Mouse (Mus musculus) skeletal muscle tissue, postnatal 0 days (tissue): ENCODE measurements around the gene Gabpb2. TPM values are rescaled to one million over a fixed set of nuclear protein-coding genes. Genes with fewer than 3 reads are reported as not detected.

Experiments
- microRNA-seq, 2 experiments: library from miRNA; unstranded; fragments of <30 nt; microRNA quantifications; one replicate each; pipeline ENCODE4; 2016
- polyA plus RNA-seq: library from polyadenylated mRNA; unstranded; fragments of >200 nt; fragmentation: Nextera tagmentation; extraction: Ambion mirVana; gene quantifications from 2 replicates; pipeline ENCODE4 v1.2.1, GENCODE M21; 2015

Gene Gabpb2
- polyA plus RNA-seq = 3.7 and 4.0 TPM in 2 replicates

DNA sequence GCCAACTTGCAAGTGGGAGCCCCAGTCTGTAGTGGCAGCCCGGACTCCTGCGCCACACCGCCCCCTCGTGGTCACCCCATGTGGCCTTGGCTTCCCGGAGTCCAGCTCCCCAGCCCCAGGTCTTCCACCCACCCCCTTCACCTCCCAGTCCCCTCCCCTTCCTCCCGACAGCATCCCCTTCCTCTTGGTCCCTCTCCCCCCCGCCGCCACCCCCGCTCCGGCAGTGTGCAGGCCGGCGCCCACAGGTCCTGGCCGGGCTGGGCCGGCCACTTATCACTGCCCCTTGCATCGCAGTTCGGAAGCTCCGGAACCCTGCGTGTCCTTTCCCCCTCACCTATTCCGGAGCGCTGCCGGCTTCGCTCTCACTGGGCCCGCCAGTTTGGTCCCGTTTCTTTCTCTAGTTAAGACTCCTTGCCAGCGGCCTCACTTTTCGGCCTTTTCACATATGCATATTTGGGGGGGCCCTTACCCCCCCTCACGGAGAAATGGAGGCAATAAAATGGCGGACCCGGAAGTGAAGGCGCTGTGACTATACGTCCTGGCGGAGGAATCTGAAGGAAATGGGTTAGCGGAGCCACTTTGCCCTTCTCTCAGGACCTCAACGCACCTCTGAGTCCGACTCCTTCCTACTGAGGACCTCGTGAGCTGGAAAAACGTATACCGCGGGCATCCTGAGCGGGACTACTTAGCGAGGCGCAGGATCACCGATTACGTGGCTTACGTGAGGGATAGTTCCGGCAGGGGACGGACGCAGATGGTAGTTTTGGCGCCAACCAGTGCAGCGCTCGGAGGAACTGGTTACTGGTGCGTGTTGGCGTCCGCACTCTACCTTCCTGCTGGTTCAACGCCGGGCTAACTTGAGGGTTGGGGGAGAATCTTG is at the start of gene Gabpb2:
Gene Gabpb2 (minus strand): TSS at position 662 of the 880 bp plus-strand sequence.

DNA sequence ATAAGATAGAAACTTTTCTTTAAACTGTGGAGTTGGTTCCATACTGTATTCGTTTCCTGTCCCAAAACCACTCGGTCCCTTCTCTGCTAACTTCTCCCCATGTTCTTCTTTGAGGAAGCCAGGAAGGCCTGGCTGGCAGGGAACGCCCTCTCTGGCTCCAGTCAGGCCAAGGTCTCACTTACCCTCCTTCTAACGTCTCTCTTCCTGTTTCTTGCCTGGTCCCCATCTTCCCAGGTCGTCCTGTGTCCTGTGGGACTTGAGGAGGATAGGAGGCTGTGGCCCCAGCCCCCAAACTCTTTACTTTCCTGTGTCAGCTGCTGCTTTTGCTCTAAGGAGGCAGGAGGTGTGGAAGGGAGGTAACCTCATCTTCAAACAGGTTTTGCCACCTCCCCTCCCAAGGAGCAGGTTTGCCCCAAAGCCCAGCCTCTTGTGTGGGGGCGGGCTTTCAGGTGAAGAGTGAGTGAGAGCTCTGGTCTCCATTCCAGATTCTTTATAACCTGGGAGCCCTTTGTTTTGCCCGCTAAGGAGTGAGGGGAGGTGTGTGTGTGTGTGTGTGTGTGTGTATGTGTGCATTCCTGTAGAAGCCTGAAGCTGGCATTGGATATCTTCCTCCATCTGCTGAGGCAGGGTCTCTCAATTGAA is 33.2 kb upstream of the Gabpb2 start, which contains the start of gene Bnipl:
Gene Bnipl (minus strand): TSS at position 411 of the 642 bp plus-strand sequence.

GRCm38 (mm10) chr3:95241498-95241897 is 23.8 kb upstream of the Gabpb2 start, which contains the start of gene Gm128:
Gm128 (minus strand) TSS chr3:95241598.

DNA sequence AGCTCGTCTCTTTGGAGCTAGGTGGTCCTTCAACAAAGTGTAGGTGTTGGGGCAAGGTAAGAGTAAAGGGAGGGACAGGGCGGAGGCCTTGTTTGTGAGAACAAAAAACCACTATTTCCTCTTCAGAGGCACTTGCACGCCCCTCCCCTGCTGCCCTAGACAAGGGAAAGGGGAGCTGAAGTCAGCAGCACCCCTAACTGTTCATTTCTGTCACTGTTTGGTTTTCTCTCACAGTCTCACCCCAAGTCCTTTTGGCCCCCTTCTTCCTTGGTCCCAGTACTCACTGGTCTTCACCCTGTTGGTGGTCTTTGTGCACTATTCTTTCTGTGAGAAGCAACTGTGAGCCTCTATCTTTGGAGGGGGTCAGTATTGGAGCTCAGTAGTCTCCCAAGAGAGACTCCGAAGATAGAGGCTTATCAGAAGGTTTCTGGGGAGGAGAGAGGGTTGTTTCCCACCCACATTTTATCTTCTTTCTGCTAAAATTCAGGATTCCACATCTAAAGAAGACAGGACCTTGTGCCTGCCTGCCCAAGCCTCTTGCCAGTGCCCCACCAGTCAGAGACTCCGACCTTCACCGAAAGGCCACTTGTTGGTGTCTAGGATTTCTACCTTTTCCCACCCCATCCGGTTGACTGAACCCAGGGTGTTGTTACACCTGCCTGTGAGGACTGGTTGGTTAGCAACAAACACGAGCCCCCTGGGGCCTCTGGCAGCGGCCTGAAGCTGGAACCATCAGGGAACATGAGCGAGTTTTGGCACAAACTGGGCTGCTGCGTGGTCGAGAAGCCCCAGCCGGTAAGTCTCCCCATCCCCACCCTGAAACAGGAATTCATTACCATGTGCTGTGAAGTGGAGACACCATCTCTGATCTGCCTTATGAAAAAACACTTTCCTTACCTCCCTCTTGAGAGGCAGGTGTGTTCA is 13.8 kb upstream of the Gabpb2 start, which contains the start of gene Mllt11:
Gene Mllt11 (minus strand): TSS at position 874 of the 924 bp plus-strand sequence.

GRCm38 (mm10) chr3:95228148-95228893 is 10.6 kb upstream of the Gabpb2 start, which contains the start of gene Cdc42se1:
Cdc42se1 (plus strand) TSS chr3:95228732.

GRCm38 (mm10) chr3:95159987-95160963 is 57.4 kb downstream of the Gabpb2 start, which contains the start of gene Sema6c:
Sema6c (plus strand) TSS chr3:95160457.

GRCm38 (mm10) chr3:95141952-95142616 is 75.6 kb downstream of the Gabpb2 start, which contains the start of gene Tnfaip8l2:
Tnfaip8l2 (minus strand) TSS chr3:95142360.

DNA sequence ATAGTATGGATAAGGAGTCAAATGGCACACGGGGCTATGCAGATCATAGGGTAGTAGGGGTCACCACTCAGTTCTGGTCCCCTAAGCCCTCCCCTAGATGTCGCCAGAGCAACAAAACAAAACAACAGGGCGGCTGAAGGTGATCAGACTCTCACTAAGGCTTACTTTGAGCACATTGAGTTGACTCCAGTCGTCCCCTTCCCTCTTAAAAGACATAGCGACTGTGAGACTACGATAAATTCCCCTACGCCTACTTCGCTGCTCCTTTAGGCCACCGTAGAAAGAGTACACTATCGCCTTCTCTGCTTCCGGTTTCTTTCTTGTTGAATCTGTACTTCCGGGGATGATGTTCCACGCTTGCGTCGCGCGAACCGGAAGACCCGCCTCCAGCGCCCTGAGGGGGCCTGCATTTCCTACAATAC is 84.0 kb downstream of the Gabpb2 start, which contains the start of the genes Scnm1 and Lysmd1:
Gene Scnm1 (minus strand): TSS at position 332 of the 422 bp plus-strand sequence.
Gene Lysmd1 (plus strand): TSS at position 409 of the 422 bp plus-strand sequence.

Small RNAs within 50 kb of the gene (microRNA-seq; reads per million reads assigned to microRNA genes)
- 0 reads per million in 2 experiments for gene Mir8099-1

Other genes starting within 250 kb of the Gabpb2 start
- 15.8 TPM in 2 replicates for gene Pi4kb, start 243.2 kb downstream of the Gabpb2 start, polyA plus RNA-seq
- gene Zfp687, start 202.5 kb downstream of the Gabpb2 start, polyA plus RNA-seq = 8.7 and 8.9 TPM in 2 replicates
- 239 and 251 TPM in 2 replicates for gene Psmd4, start 175.3 kb downstream of the Gabpb2 start, polyA plus RNA-seq
- gene Pip5k1a, start 111.0 kb downstream of the Gabpb2 start, polyA plus RNA-seq = 11.1 and 11.3 TPM in 2 replicates
- gene Vps72, start 106.9 kb downstream of the Gabpb2 start, polyA plus RNA-seq = 70.5 and 72.7 TPM in 2 replicates
- gene Tmod4, start 93.4 kb downstream of the Gabpb2 start, polyA plus RNA-seq = 226 and 267 TPM in 2 replicates
- 61.6 and 62.7 TPM in 2 replicates for gene Scnm1, start 83.9 kb downstream of the Gabpb2 start, polyA plus RNA-seq
- gene Lysmd1, start 83.8 kb downstream of the Gabpb2 start, polyA plus RNA-seq = 11.3 and 11.4 TPM in 2 replicates
- 6.2 and 9.2 TPM in 2 replicates for gene Tnfaip8l2, start 75.6 kb downstream of the Gabpb2 start, polyA plus RNA-seq
- 13.3 and 17.6 TPM in 2 replicates for gene Sema6c, start 57.5 kb downstream of the Gabpb2 start, polyA plus RNA-seq
- gene Cdc42se1, start 10.8 kb upstream of the Gabpb2 start, polyA plus RNA-seq = 42.7 and 52.8 TPM in 2 replicates
- gene Mllt11, start 14.3 kb upstream of the Gabpb2 start, polyA plus RNA-seq = 19.1 and 23.1 TPM in 2 replicates
- 0.13 and 0.23 TPM in 2 replicates for gene Gm128, start 23.7 kb upstream of the Gabpb2 start, polyA plus RNA-seq
- gene Bnipl, start 33.3 kb upstream of the Gabpb2 start, polyA plus RNA-seq = 0.68 TPM in 1 of 2 replicates, not detected in the other
- 29.2 and 32.7 TPM in 2 replicates for gene Mindy1, start 63.4 kb upstream of the Gabpb2 start, polyA plus RNA-seq
- gene Prune1, start 64.2 kb upstream of the Gabpb2 start, polyA plus RNA-seq = 68.2 and 79.3 TPM in 2 replicates
- 0.45 and 1.9 TPM in 2 replicates for gene Anxa9, start 89.3 kb upstream of the Gabpb2 start, polyA plus RNA-seq
- 62.6 and 73.1 TPM in 2 replicates for gene Cers2, start 96.9 kb upstream of the Gabpb2 start, polyA plus RNA-seq
- 9.6 and 10.0 TPM in 2 replicates for gene Setdb1, start 139.3 kb upstream of the Gabpb2 start, polyA plus RNA-seq
- gene 4930558C23Rik, start 184.9 kb upstream of the Gabpb2 start, polyA plus RNA-seq = not detected in 2 replicates
- gene Arnt, start 216.5 kb upstream of the Gabpb2 start, polyA plus RNA-seq = 19.9 and 21.1 TPM in 2 replicates